Mouse (Mus musculus) CH12.LX (cell line): ENCODE data around the gene T. TPM values are rescaled to one million over a fixed set of nuclear protein-coding genes. Genes with fewer than 3 reads are reported as not detected.

Source experiments
- DNase-seq: peaks from one replicate; pipeline ENCODE4 v3.0.0-alpha.2; 2013; ENCODE audit errors: extremely low read depth
- H3K27ac ChIP-seq: 2 replicates; pipeline ENCODE4 v1.5.1; 2012; ENCODE audit warnings: low read depth, mild to moderate bottlenecking, control low read depth, moderate library complexity; ENCODE audit not compliant: insufficient read depth
- H3K27me3 ChIP-seq: replicated peaks from 2 replicates; pipeline ENCODE3; 2012; ENCODE audit warnings: inconsistent platforms
- H3K36me3 ChIP-seq, 2 experiments: replicated peaks in 1 of 2; 2 replicates each; pipeline versions ENCODE3 to v1.6.1; 2012; ENCODE audit warnings: inconsistent platforms in 1 of 2, low read length in 1 of 2, mild to moderate bottlenecking in 1 of 2, mixed read lengths in 1 of 2, moderate library complexity in 1 of 2; ENCODE audit not compliant: control insufficient read depth in 1 of 2, insufficient read depth in 1 of 2
- H3K4me1 ChIP-seq, 2 experiments: 2 replicates each; pipeline ENCODE4 v1.6.1; 2012; ENCODE audit warnings: inconsistent platforms in 1 of 2, moderate library complexity in 1 of 2; ENCODE audit not compliant: insufficient read depth in 2 of 2, control insufficient read depth in 1 of 2
- H3K4me2 ChIP-seq: 2 replicates; pipeline ENCODE4 v1.6.1; 2012; ENCODE audit warnings: low read depth, mild to moderate bottlenecking, control low read depth; ENCODE audit not compliant: poor library complexity, insufficient read depth, severe bottlenecking
- H3K4me3 ChIP-seq, 3 experiments: fragments of 150-350 bp in 1 of 3; sonication (generic) in 1 of 3; replicated peaks in 1 of 3; 2 replicates each; pipeline versions ENCODE3 to v1.5.1; 2011 to 2012; ENCODE audit warnings: low read depth in 2 of 3, low read length in 2 of 3, mild to moderate bottlenecking in 2 of 3, moderate library complexity in 2 of 3, control low read depth in 1 of 3, improper control_type of control experiment in 1 of 3, inconsistent platforms in 1 of 3, mixed read lengths in 1 of 3; ENCODE audit not compliant: poor library complexity in 1 of 3
- H3K79me2 ChIP-seq: replicated peaks from 2 replicates; pipeline ENCODE4 v1.6.1; 2012; ENCODE audit warnings: mild to moderate bottlenecking, moderate library complexity; ENCODE audit not compliant: control insufficient read depth, poor library complexity, insufficient read depth, severe bottlenecking; ENCODE audit errors: extremely low read depth
- H3K9ac ChIP-seq: 2 replicates; pipeline ENCODE4 v1.6.1; 2012; ENCODE audit warnings: low read depth, mild to moderate bottlenecking, control low read depth, moderate library complexity; ENCODE audit not compliant: insufficient read depth
- H3K9me3 ChIP-seq: replicated peaks from 2 replicates; pipeline ENCODE3; 2012; ENCODE audit warnings: low read length, inconsistent platforms, mixed read lengths
- CHD2 ChIP-seq: IDR thresholded peaks from 2 replicates; pipeline ENCODE4 v1.6.1; 2011; ENCODE audit warnings: low read length, improper control_type of control experiment
- CTCF ChIP-seq, 2 experiments: IDR thresholded peaks in 1 of 2; conservative IDR thresholded peaks in 1 of 2; 2 replicates each; pipeline ENCODE4 v1.5.1; 2011 to 2012; ENCODE audit warnings: low read depth in 2 of 2, low read length in 2 of 2, improper control_type of control experiment in 1 of 2, inconsistent platforms in 1 of 2, mild to moderate bottlenecking in 1 of 2, moderate library complexity in 1 of 2
- ELF1 ChIP-seq: IDR thresholded peaks from 2 replicates; pipeline ENCODE4 v1.6.1; 2014; ENCODE audit warnings: low read depth, mild to moderate bottlenecking, inconsistent platforms, low read length, improper control_type of control experiment
- EP300 ChIP-seq: IDR thresholded peaks from 2 replicates; pipeline ENCODE4 v1.6.1; 2011; ENCODE audit warnings: low read length, improper control_type of control experiment
- GABPA ChIP-seq: IDR thresholded peaks from 2 replicates; pipeline ENCODE4 v1.6.1; 2012; ENCODE audit warnings: low read depth, low read length, improper control_type of control experiment, inconsistent platforms; ENCODE audit not compliant: insufficient replicate concordance
- HCFC1 ChIP-seq: IDR thresholded peaks from 2 replicates; pipeline ENCODE4 v1.6.1; 2012; ENCODE audit warnings: low read depth, mild to moderate bottlenecking, inconsistent platforms, low read length, improper control_type of control experiment
- IRF4 ChIP-seq: IDR thresholded peaks from 2 replicates; pipeline ENCODE4 v1.6.1; 2014; ENCODE audit warnings: low read depth, mild to moderate bottlenecking, inconsistent platforms, low read length, improper control_type of control experiment
- KAT2A ChIP-seq: IDR thresholded peaks from 2 replicates; pipeline ENCODE4 v1.6.1; 2012; ENCODE audit warnings: low read length, improper control_type of control experiment, inconsistent platforms; ENCODE audit not compliant: insufficient replicate concordance
- MAX ChIP-seq: IDR thresholded peaks from 2 replicates; pipeline ENCODE4 v1.6.1; 2011; ENCODE audit warnings: low read length, improper control_type of control experiment
- MAZ ChIP-seq: IDR thresholded peaks from 2 replicates; pipeline ENCODE4 v1.6.1; 2012; ENCODE audit warnings: low read depth, mild to moderate bottlenecking, inconsistent platforms, low read length, improper control_type of control experiment, moderate library complexity
- MXI1 ChIP-seq: IDR thresholded peaks from 2 replicates; pipeline ENCODE4 v1.6.1; 2011; ENCODE audit warnings: mild to moderate bottlenecking, low read depth, low read length, improper control_type of control experiment
- MYC ChIP-seq: IDR thresholded peaks from 2 replicates; pipeline ENCODE4 v1.6.1; 2011; ENCODE audit warnings: low read depth, mild to moderate bottlenecking, improper control_type of control experiment, low read length
- NRF1 ChIP-seq: IDR thresholded peaks from 2 replicates; pipeline ENCODE4 v1.6.1; 2014; ENCODE audit warnings: low read depth, mild to moderate bottlenecking, inconsistent platforms, low read length, improper control_type of control experiment, moderate library complexity
- POLR2A ChIP-seq: IDR thresholded peaks from 2 replicates; pipeline ENCODE4 v1.6.1; 2011; ENCODE audit warnings: low read depth, mild to moderate bottlenecking, improper control_type of control experiment, low read length
- POLR2AphosphoS2 ChIP-seq: IDR thresholded peaks from 2 replicates; pipeline ENCODE4 v1.6.1; 2011; ENCODE audit warnings: low read depth, low read length, improper control_type of control experiment
- RAD21 ChIP-seq: IDR thresholded peaks from 2 replicates; pipeline ENCODE4 v1.6.1; 2011; ENCODE audit warnings: low read depth, mild to moderate bottlenecking, low read length, improper control_type of control experiment, moderate library complexity
- RCOR1 ChIP-seq: conservative IDR thresholded peaks from 2 replicates; pipeline ENCODE4 v1.6.1; 2012; ENCODE audit warnings: low read depth, mild to moderate bottlenecking, inconsistent platforms, low read length, improper control_type of control experiment
- TBP ChIP-seq: conservative IDR thresholded peaks from 2 replicates; pipeline ENCODE4 v1.6.1; 2011; ENCODE audit warnings: low read depth, low read length, improper control_type of control experiment
- TCF12 ChIP-seq: IDR thresholded peaks from 2 replicates; pipeline ENCODE4 v1.6.1; 2014; ENCODE audit warnings: low read depth, mild to moderate bottlenecking, inconsistent platforms, low read length, improper control_type of control experiment
- UBTF ChIP-seq: IDR thresholded peaks from 2 replicates; pipeline ENCODE4 v1.6.1; 2012; ENCODE audit warnings: low read depth, mild to moderate bottlenecking, inconsistent platforms, low read length, improper control_type of control experiment, moderate library complexity
- USF1 ChIP-seq: IDR thresholded peaks from 2 replicates; pipeline ENCODE4 v1.6.1; 2014; ENCODE audit warnings: low read depth, mild to moderate bottlenecking, inconsistent platforms, low read length, improper control_type of control experiment
- USF2 ChIP-seq: conservative IDR thresholded peaks from 2 replicates; pipeline ENCODE4 v1.6.1; 2011; ENCODE audit warnings: low read depth, low read length, improper control_type of control experiment
- ZC3H11A ChIP-seq: IDR thresholded peaks from 2 replicates; pipeline ENCODE4 v1.6.1; 2012; ENCODE audit warnings: low read depth, mild to moderate bottlenecking, inconsistent platforms, low read length, improper control_type of control experiment
- ZKSCAN1 ChIP-seq: IDR thresholded peaks from 2 replicates; pipeline ENCODE4 v1.6.1; 2012; ENCODE audit warnings: low read depth, inconsistent platforms, low read length, improper control_type of control experiment, borderline replicate concordance
- ZMIZ1 ChIP-seq: IDR thresholded peaks from 2 replicates; pipeline ENCODE4 v1.6.1; 2012; ENCODE audit warnings: low read depth, mild to moderate bottlenecking, inconsistent platforms, low read length, improper control_type of control experiment
- ZNF384 ChIP-seq: IDR thresholded peaks from 2 replicates; pipeline ENCODE4 v1.6.1; 2012; ENCODE audit warnings: low read depth, low read length, improper control_type of control experiment, inconsistent platforms
- dilution Hi-C: fragments of 300-500 bp; cut with MboI; formaldehyde crosslinking; loops from 2 replicates; pipeline ENCODE4 v1.14.3; 2020; ENCODE audit warnings: low sequenced_read_pairs; ENCODE audit not compliant: extremely low pct_unique_long_range_greater_than_20kb, extremely low pct_ligation_motif_present
- in situ Hi-C: fragments of 300-500 bp; cut with MboI; formaldehyde crosslinking; loops from 3 replicates; pipeline ENCODE4 v1.14.3; 2019; ENCODE audit warnings: low sequenced_read_pairs, low pct_ligation_motif_present, low pct_unique_long_range_greater_than_20kb, mixed read lengths
- polyA plus RNA-seq: library from polyadenylated mRNA; unstranded; fragments of >175 nt; gene quantifications from 2 replicates; pipeline ENCODE4 v1.2.1, GENCODE M21; 2012; ENCODE audit warnings: low read depth; ENCODE audit not compliant: insufficient read length
- total RNA-seq, 2 experiments: library from RNA; depleted of rRNA; stranded (reverse); fragments of 300-350 nt in 1 of 2; fragments of >200 nt in 1 of 2; gene quantifications; 2 replicates each; pipeline ENCODE4 v1.2.3; 2012 to 2014

The T gene
- total and polyA plus RNA-seq, 3 experiments: 0.17 TPM; not detected in 2

DNA sequence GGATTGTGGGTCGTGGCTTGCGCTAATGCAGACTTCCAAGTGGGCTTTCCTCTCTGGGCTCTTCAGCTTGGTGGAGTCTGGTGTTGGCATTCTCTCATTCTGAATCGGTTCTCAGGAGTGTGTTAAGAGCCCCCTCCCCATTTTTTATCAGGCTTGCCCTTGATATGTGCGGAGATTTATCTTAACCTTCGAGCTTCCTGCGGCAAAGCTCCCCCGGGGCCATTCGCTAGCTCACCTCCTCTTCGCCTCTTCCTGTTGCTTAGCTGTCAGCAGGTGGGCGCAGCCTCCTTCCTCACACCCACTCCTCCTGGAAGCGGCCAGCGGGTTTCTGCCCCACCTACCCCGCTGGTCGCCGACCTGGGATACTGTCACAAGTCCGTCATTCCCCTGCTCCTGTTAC is 4.8 kb upstream of the T start:
- Histone ChIP-seq H3K36me3 (no peaks in the 10 kb centered on the region), H3K27me3 (peaks cover 38% of the 10 kb centered on the region), H3K9me3 (peaks cover 3% of the 10 kb centered on the region), H3K4me3 (no peak overlapping the region), H3K4me2 (no peak overlapping the region), H3K9ac (no peak overlapping the region), H3K27ac (no peak overlapping the region), H3K4me1 (no peaks in the 10 kb centered on the region), H3K79me2 (no peaks in the 10 kb centered on the region)
- DNase-seq: no peak
- dilution Hi-C loops: no loop called here
- TF ChIP-seq ZNF384 (no peak), TBP (no peak), ZC3H11A (no peak), IRF4 (no peak), KAT2A (no peak), ZMIZ1 (no peak), UBTF (no peak), POLR2AphosphoS2 (no peak), ELF1 (no peak), CTCF (conservative IDR thresholded peaks at IDR 0.05 in 1 of 2, IDR thresholded peaks at IDR 0.05 in 1 of 2; ENCODE audit: low read depth in 2 of 2, low read length in 2 of 2) (no peak), EP300 (no peak), MAX (no peak), NRF1 (no peak), MXI1 (no peak), USF1 (no peak), TCF12 (no peak), RCOR1 (no peak), ZKSCAN1 (no peak)
- in situ Hi-C loops: no loop called here

DNA sequence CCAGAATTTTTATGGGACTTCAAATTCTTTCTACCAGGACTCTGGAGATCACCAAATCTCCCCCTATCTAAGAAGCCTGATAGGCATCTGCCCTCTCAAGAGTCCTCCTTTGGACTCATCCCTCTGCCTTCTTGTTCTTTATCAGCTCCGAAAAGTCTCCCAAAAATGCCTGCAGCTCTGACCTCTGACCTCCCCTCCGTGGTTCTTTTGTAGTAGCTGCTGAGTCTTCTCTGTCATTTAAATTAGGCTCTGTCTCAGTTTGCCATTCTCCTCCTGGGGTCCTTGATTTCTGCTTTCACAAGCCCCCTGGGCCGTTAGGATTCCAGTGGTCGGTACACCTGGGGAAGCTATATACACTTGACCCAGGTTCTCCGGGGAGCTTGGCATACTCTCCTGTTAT is 4.3 kb upstream of the T start:
- no peak overlapping the region for H3K4me3 ChIP-seq
- H3K4me1 ChIP-seq: no peaks in the 10 kb centered on the region
- H3K27ac ChIP-seq: no peak overlapping the region
- H3K27me3 ChIP-seq: peaks cover 38% of the 10 kb centered on the region
- no peak for TF ChIP-seq POLR2A
- TF ChIP-seq MAZ: no peak
- no peak for TF ChIP-seq MYC
- TF ChIP-seq ZNF384: no peak
- TF ChIP-seq ZKSCAN1: no peak
- no peak for TF ChIP-seq CTCF (conservative IDR thresholded peaks at IDR 0.05 in 1 of 2, IDR thresholded peaks at IDR 0.05 in 1 of 2; ENCODE audit: low read depth in 2 of 2, low read length in 2 of 2)
- TF ChIP-seq HCFC1: no peak
- TF ChIP-seq KAT2A: no peak
- no peak for TF ChIP-seq RAD21
- no peak for TF ChIP-seq CHD2
- TF ChIP-seq MXI1: no peak
- TF ChIP-seq USF1: no peak
- no peak for TF ChIP-seq GABPA
- no peak for TF ChIP-seq POLR2AphosphoS2
- no peak for TF ChIP-seq UBTF
- TF ChIP-seq ELF1: no peak
- TF ChIP-seq USF2: no peak
- H3K79me2 ChIP-seq: no peaks in the 10 kb centered on the region
- H3K9me3 ChIP-seq: peaks cover 3% of the 10 kb centered on the region
- no peaks in the 10 kb centered on the region for H3K36me3 ChIP-seq
- no peak overlapping the region for H3K4me2 ChIP-seq
- DNase-seq: no peak
- H3K9ac ChIP-seq: no peak overlapping the region
- in situ Hi-C loops (no loop called here), dilution Hi-C loops (no loop called here)
